Mouse (Mus musculus) kidney, adult 2 months (tissue): Measurements from ENCODE around the gene Sparcl1.

Experiments used
- CTCF ChIP-seq: fragments of 200-500 bp; conservative IDR thresholded peaks from 2 replicates; pipeline ENCODE4 v1.5.1; 2011; ENCODE audit warnings: low read depth, mild to moderate bottlenecking, control low read depth, low read length, moderate library complexity, mixed read lengths; ENCODE audit not compliant: insufficient read depth, insufficient read length
- POLR2A ChIP-seq: fragments of 200-500 bp; IDR thresholded peaks from one replicate; pipeline ENCODE4 v1.6.1; 2011; ENCODE audit warnings: low read depth, low read length, control low read depth

DNA sequence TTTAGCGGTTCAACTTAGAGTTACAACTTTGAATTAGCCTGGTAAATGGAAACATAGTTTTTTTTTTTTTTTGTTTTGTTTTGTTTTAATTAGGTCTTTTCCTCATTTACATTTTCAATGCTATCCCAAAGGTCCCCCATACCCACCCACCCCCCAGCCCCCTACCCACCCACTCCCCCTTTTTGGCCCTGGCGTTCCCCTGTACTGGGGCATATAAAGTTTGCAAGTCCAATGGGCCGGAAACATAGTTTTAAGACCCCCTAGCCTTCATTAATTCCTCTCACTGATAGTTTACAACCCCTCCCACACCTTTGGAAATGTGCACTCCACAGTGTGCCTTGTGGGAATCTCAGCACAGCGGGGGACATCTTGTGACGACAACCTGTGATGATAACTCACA, 39.9 kb downstream of the Sparcl1 start:
- no peak for TF ChIP-seq CTCF
- no peak for TF ChIP-seq POLR2A
